Mouse (Mus musculus) T-helper 1 cell (primary cell): ENCODE measurements at regions not wholly inside any gene's neighbourhood (a gene's known extent, or its start where the extent isn't known, plus 50 kb on each side); places are given as distances from the start of the nearest gene placed in this dataset.

ENCODE experiments used
- in situ Hi-C: fragments of 300-600 bp; cut with MboI, MseI; formaldehyde crosslinking; loops from one replicate; pipeline ENCODE4 v1.15.1; 2025; ENCODE audit warnings: high pct_unique_total_duplicates

DNA sequence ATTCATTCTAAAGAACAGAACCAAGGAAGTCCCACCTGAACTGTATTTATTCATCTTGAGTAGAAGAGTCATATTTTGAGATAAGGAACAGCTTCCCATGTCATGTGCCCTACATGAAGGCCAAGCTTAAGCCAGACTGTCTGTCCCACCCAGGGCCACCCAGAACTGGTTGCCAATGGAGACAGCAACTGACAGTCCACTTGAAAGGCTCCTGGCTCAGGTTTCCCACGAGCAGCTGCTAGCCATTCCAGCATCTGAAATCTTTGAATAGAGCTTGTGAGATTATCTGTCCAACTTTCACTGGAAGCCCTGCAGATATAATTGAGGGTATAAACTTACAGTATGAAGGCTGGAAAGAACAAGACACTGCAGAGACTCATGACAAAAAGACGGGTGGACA, 1510.6 kb downstream of the Slc22a22 start:
- in situ Hi-C loops, result no loop called here

DNA sequence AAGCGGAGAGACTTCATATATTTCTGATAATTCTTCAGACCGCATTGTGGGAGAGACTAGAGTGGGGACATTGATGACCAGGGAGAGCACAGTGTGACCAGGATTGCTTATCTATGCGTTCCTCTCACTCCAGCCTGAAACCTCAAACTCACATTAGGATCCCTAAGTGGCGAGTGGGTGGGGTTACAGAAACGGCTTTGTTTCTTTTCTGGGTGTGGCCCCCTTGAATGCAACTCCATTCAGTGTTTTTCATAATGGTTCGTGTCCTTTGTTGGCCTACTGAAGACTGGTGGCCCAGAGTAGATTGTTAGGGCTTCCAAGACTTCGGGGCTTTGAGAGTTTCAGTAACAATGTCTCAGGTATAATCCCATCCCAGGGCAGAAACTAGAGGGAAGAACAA, 1512.1 kb downstream of the Slc22a22 start:
- in situ Hi-C loops, result no loop called here

DNA sequence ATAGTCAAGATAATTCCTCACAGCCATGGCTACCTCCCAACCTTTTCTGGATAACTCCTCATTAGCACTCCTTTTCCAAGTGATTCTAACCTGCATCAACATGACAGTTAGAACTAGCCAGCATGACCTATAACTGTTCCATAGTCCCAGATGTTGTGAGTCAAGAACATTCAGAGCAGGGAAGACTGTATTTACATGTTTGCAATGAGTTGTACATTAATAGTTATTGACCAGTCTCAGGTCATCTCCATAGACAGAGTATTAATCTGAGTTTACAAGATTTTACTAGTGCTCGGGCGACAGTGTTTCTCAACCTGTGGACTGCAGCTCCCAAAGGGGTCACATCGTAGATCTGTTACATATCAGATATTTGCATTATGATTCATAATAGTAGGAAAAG, 1515.3 kb downstream of the Slc22a22 start:
- in situ Hi-C loops, result no loop called here
